Mouse (Mus musculus) embryonic facial prominence, embryonic 11.5 days (tissue): ENCODE results near the gene Paqr6. TPM values are rescaled to one million over a fixed set of nuclear protein-coding genes. Genes with fewer than 3 reads are reported as not detected.

ENCODE experiments used
- ATAC-seq: fragments of 200-750 bp; cut with Nextera tagmentation; replicated peaks from 2 replicates; pipeline ENCODE4 v1.8.0; 2017; ENCODE audit warnings: low read depth; ENCODE audit not compliant: insufficient number of reproducible peaks, low FRiP score, low TSS enrichment
- DNase-seq: peaks from one replicate; pipeline ENCODE4 v3.0.0-alpha.2; 2015; ENCODE audit warnings: low spot score
- H3K27ac ChIP-seq: fragments of 300-500 bp; sonication (generic); replicated peaks from 2 replicates; pipeline ENCODE4 v1.5.1; 2014; ENCODE audit warnings: mild to moderate bottlenecking, low read depth, low read length, control low read depth
- H3K27me3 ChIP-seq: fragments of 300-500 bp; sonication (generic); 2 replicates; pipeline ENCODE4 v1.6.1; 2014; ENCODE audit warnings: mild to moderate bottlenecking, low read length, moderate library complexity, mixed read lengths; ENCODE audit not compliant: control insufficient read depth, insufficient read depth
- H3K36me3 ChIP-seq: fragments of 300-500 bp; sonication (generic); replicated peaks from 2 replicates; pipeline ENCODE4 v1.6.1; 2014; ENCODE audit warnings: low read depth, mild to moderate bottlenecking, low read length, moderate library complexity, mixed read lengths; ENCODE audit not compliant: control insufficient read depth, insufficient read depth
- H3K4me1 ChIP-seq: fragments of 300-500 bp; sonication (generic); 2 replicates; pipeline ENCODE4 v1.6.1; 2014; ENCODE audit warnings: low read length, mixed read lengths; ENCODE audit not compliant: control insufficient read depth, insufficient read depth
- H3K4me2 ChIP-seq: fragments of 300-500 bp; sonication (generic); 2 replicates; pipeline ENCODE4 v1.6.1; 2014; ENCODE audit warnings: low read depth, mild to moderate bottlenecking, control low read depth, low read length, moderate library complexity
- H3K4me3 ChIP-seq: fragments of 300-500 bp; sonication (generic); 2 replicates; pipeline ENCODE4 v1.5.1; 2014; ENCODE audit warnings: low read depth, low read length, control low read depth
- H3K9ac ChIP-seq: fragments of 300-500 bp; sonication (generic); replicated peaks from 2 replicates; pipeline ENCODE4 v1.6.1; 2014; ENCODE audit warnings: mild to moderate bottlenecking, control low read depth, low read length
- H3K9me3 ChIP-seq: fragments of 300-500 bp; sonication (generic); replicated peaks from 2 replicates; pipeline ENCODE4 v1.6.1; 2016; ENCODE audit warnings: mild to moderate bottlenecking, low read length, inconsistent platforms, mixed read lengths; ENCODE audit not compliant: control insufficient read depth
- WGBS: fragments of 180-500 bp; shearing (Covaris S2); extraction: QIAGEN DNeasy Blood & Tissue Kit; methylation state at CpG from one replicate; pipeline ENCODE4 v1.1.7; 2014; 5-methylcytosine and 5-hydroxymethylcytosine counted together
- polyA plus RNA-seq: library from polyadenylated mRNA; unstranded; fragments of >200 nt; fragmentation: Nextera tagmentation; extraction: Ambion mirVana; gene quantifications from 2 replicates; pipeline ENCODE4 v1.2.1, GENCODE M21; 2014

Paqr6 gene
- polyA plus RNA-seq, 1 experiment from 2014 or later = 0.60 TPM

GRCm38 (mm10) chr3:88408953-88409352, 44.6 kb downstream of the Paqr6 start:
- Histone ChIP-seq H3K9me3 (no peaks in the 10 kb centered on the region), H3K4me3 (peak overlapping the region; percentile 72), H3K4me1 (no peaks in the 10 kb centered on the region), H3K9ac (peak overlapping the region; percentile 89), H3K27me3 (no peaks in the 10 kb centered on the region), H3K27ac (no peak overlapping the region), H3K4me2 (peak overlapping the region; percentile 71), H3K36me3 (no peaks in the 10 kb centered on the region)
- WGBS = 65% methylated on average over 5 of the region's 5 CpGs
- no peak for ATAC-seq
- DNase-seq = no peak

- Histone ChIP-seq H3K36me3 (no peaks in the 10 kb centered on the region), H3K4me3 (peak within 1 kb of the TSS; percentile 72)
- whole genome bisulfite sequencing = 0% methylated on average over 54 of the region's 54 CpGs
These were observed 45.6 kb downstream of the Paqr6 start, which contains the start of gene Pmf1 for GRCm38 (mm10) chr3:88409741-88410644. Gene Pmf1 (minus strand): TSS chr3:88410331.

GRCm38 (mm10) chr3:88410645-88411031, 46.3 kb downstream of the Paqr6 start:
- no peaks in the 10 kb centered on the region for H3K4me1 ChIP-seq
- no peaks in the 10 kb centered on the region; the same call in 1 of the 2 replicates for H3K36me3 ChIP-seq
- DNase-seq = no peak
- H3K9ac ChIP-seq = peak overlapping the region; percentile 89; the same call in 1 of the 2 replicates
- no peaks in the 10 kb centered on the region for H3K27me3 ChIP-seq
- H3K9me3 ChIP-seq = no peaks in the 10 kb centered on the region
- peak overlapping the region; percentile 72 for H3K4me3 ChIP-seq
- 25% methylated on average over 7 of the region's 7 CpGs for WGBS
- H3K4me2 ChIP-seq = peak overlapping the region; percentile 71
- ATAC-seq = no peak
- no peak overlapping the region for H3K27ac ChIP-seq

More at GRCm38 (mm10) chr3:88409741-88410644, 45.6 kb downstream of the Paqr6 start, which contains the start of gene Pmf1:
- ATAC-seq = peak; percentile 89
- Histone ChIP-seq H3K4me1 (no peaks in the 10 kb centered on the region), H3K9me3 (no peaks in the 10 kb centered on the region), H3K27me3 (no peaks in the 10 kb centered on the region), H3K9ac (peak within 1 kb of the TSS; percentile 89), H3K4me2 (peak within 1 kb of the TSS; percentile 71), H3K27ac (peak within 1 kb of the TSS; percentile 93)
- DNase-seq = peak; percentile 91

- no peak for DNase-seq
- H3K4me2 ChIP-seq = no peak overlapping the region
- no peak overlapping the region for H3K27ac ChIP-seq
- H3K9me3 ChIP-seq = no peaks in the 10 kb centered on the region
- no peak overlapping the region for H3K4me3 ChIP-seq
- WGBS = 97% methylated on average over 4 of the region's 4 CpGs
- no peaks in the 10 kb centered on the region for H3K4me1 ChIP-seq
- no peak overlapping the region for H3K9ac ChIP-seq
- H3K27me3 ChIP-seq = no peaks in the 10 kb centered on the region
- no peaks in the 10 kb centered on the region; the same call in 1 of the 2 replicates for H3K36me3 ChIP-seq
- no peak for ATAC-seq
These were observed 47.3 kb downstream of the Paqr6 start for GRCm38 (mm10) chr3:88411681-88412080.

- Histone ChIP-seq H3K9me3 (no peaks in the 10 kb centered on the region), H3K36me3 (no peaks in the 10 kb centered on the region; the same call in 1 of the 2 replicates), H3K9ac (no peak overlapping the region), H3K4me1 (no peaks in the 10 kb centered on the region), H3K4me3 (no peak overlapping the region), H3K27ac (no peak overlapping the region), H3K27me3 (no peaks in the 10 kb centered on the region), H3K4me2 (no peak overlapping the region)
- ATAC-seq (no peak), DNase-seq (no peak)
- 90% methylated on average over 11 of the region's 11 CpGs for WGBS
These were observed 48.3 kb downstream of the Paqr6 start for GRCm38 (mm10) chr3:88412636-88413035.

- WGBS = 80% methylated on average over 4 of the region's 4 CpGs
- DNase-seq = no peak
- Histone ChIP-seq H3K4me3 (no peak overlapping the region), H3K9ac (no peak overlapping the region), H3K27me3 (no peaks in the 10 kb centered on the region), H3K36me3 (peaks cover 3% of the 10 kb centered on the region), H3K4me2 (no peak overlapping the region), H3K4me1 (no peaks in the 10 kb centered on the region), H3K27ac (no peak overlapping the region), H3K9me3 (no peaks in the 10 kb centered on the region)
- no peak for ATAC-seq
These were observed 51.3 kb downstream of the Paqr6 start for GRCm38 (mm10) chr3:88415668-88416067.

GRCm38 (mm10) chr3:88418016-88418415, 53.6 kb downstream of the Paqr6 start:
- WGBS = 81% methylated on average over 6 of the region's 6 CpGs
- no peak for ATAC-seq

More at GRCm38 (mm10) chr3:88418016-88418415, 53.6 kb downstream of the Paqr6 start:
- H3K36me3 ChIP-seq = peaks cover 5% of the 10 kb centered on the region
- H3K27ac ChIP-seq = no peak overlapping the region
- no peak overlapping the region for H3K4me3 ChIP-seq
- H3K9me3 ChIP-seq = no peaks in the 10 kb centered on the region
- no peak overlapping the region for H3K4me2 ChIP-seq
- H3K9ac ChIP-seq = no peak overlapping the region
- no peaks in the 10 kb centered on the region for H3K4me1 ChIP-seq
- no peak for DNase-seq
- no peaks in the 10 kb centered on the region for H3K27me3 ChIP-seq
